Mouse (Mus musculus) G1E (cell line): ENCODE measurements around the gene Dnah7b. TPM values are rescaled to one million over a fixed set of nuclear protein-coding genes. Genes with fewer than 3 reads are reported as not detected.
"Not testable (repeated sequence)": the region's sequence is repeated elsewhere in the genome, so short reads cannot be mapped to it uniquely, and the experiment has no call there.

ENCODE experiments used
- ATAC-seq: 2 replicates; pipeline ENCODE4 v1.8.0; 2016; ENCODE audit warnings: mild to moderate bottlenecking; ENCODE audit not compliant: insufficient number of reproducible peaks, poor library complexity, low FRiP score, severe bottlenecking; ENCODE audit errors: extremely low read depth
- DNase-seq: peaks from one replicate; pipeline ENCODE4 v3.0.0; 2012; ENCODE audit warnings: low spot score
- H3K27me3 ChIP-seq: 2 replicates; pipeline ENCODE4 v1.6.1; 2012; ENCODE audit warnings: mild to moderate bottlenecking, low read length, inconsistent platforms; ENCODE audit not compliant: insufficient read depth
- H3K36me3 ChIP-seq: replicated peaks from 2 replicates; pipeline ENCODE3; 2012; ENCODE audit warnings: mild to moderate bottlenecking, inconsistent platforms
- H3K4me1 ChIP-seq: 2 replicates; pipeline ENCODE4 v1.6.1; 2012; ENCODE audit warnings: low read depth, low read length, inconsistent platforms, mixed read lengths; ENCODE audit not compliant: insufficient read depth
- H3K4me3 ChIP-seq: 2 replicates; pipeline ENCODE4 v1.5.1; 2012; ENCODE audit warnings: low read depth, mild to moderate bottlenecking, inconsistent platforms, low read length, moderate library complexity, mixed read lengths
- H3K9me3 ChIP-seq: replicated peaks from 2 replicates; pipeline ENCODE4 v1.6.1; 2012; ENCODE audit warnings: inconsistent platforms
- CTCF ChIP-seq: IDR thresholded peaks from 2 replicates; pipeline ENCODE4 v1.5.1; 2012; ENCODE audit warnings: low read depth, low read length, inconsistent platforms, mixed read lengths
- GATA1 ChIP-seq: IDR thresholded peaks from 2 replicates; pipeline ENCODE4 v1.6.1; 2012; ENCODE audit warnings: borderline replicate concordance, low read length, inconsistent platforms, mixed read lengths
- GATA2 ChIP-seq: IDR thresholded peaks from 2 replicates; pipeline ENCODE4 v1.6.1; 2012; ENCODE audit warnings: low read depth, low read length, inconsistent platforms, borderline replicate concordance
- POLR2AphosphoS5 ChIP-seq: IDR thresholded peaks from 2 replicates; pipeline ENCODE4 v1.6.1; 2012; ENCODE audit warnings: low read depth, low read length, inconsistent platforms; ENCODE audit not compliant: insufficient replicate concordance
- TAL1 ChIP-seq: conservative IDR thresholded peaks from 2 replicates; pipeline ENCODE4 v1.6.1; 2012; ENCODE audit warnings: low read depth, low read length, inconsistent platforms, mixed read lengths
- polyA plus RNA-seq: library from polyadenylated mRNA; stranded (reverse); fragments of >175 nt; gene quantifications from 2 replicates; pipeline ENCODE4 v1.2.3, GENCODE M21; 2012
- total RNA-seq, 2 experiments: library from RNA; stranded (forward) in 1 of 2; stranded (reverse) in 1 of 2; fragments of 200-1000 nt in 1 of 2; fragments of >200 nt in 1 of 2; fragmentation: Nextera tagmentation in 1 of 2; gene quantifications; 2 replicates each; pipeline ENCODE4 v1.2.3; 2014 to 2017

Gene Dnah7b
- total and polyA plus RNA-seq, 3 experiments: 0.76 TPM; not detected in 2

GRCm38 (mm10) chr1:46077891-46078290, 11.8 kb downstream of the Dnah7b start:
- Histone ChIP-seq H3K4me3 (no peak overlapping the region), H3K4me1 (no peaks in the 10 kb centered on the region), H3K36me3 (no peaks in the 10 kb centered on the region), H3K9me3 (no peaks in the 10 kb centered on the region), H3K27me3 (no peaks in the 10 kb centered on the region)
- TF ChIP-seq GATA2 (no peak), CTCF (no peak), GATA1 (no peak), TAL1 (no peak), POLR2AphosphoS5 (no peak)
- ATAC-seq: no peak
- no peak for DNase-seq

GRCm38 (mm10) chr1:46100484-46100883, 34.4 kb downstream of the Dnah7b start:
- no peak for TF ChIP-seq POLR2AphosphoS5
- TF ChIP-seq CTCF: no peak
- no peak for TF ChIP-seq GATA2
- TF ChIP-seq TAL1: no peak
- TF ChIP-seq GATA1: no peak
- ATAC-seq (no peak), DNase-seq (no peak)
- Histone ChIP-seq H3K9me3 (no peaks in the 10 kb centered on the region), H3K36me3 (no peaks in the 10 kb centered on the region), H3K27me3 (no peaks in the 10 kb centered on the region), H3K4me3 (no peak overlapping the region), H3K4me1 (no peaks in the 10 kb centered on the region)

- not testable (repeated sequence) for H3K27me3 ChIP-seq, H3K4me1 ChIP-seq, DNase-seq, ATAC-seq, H3K36me3 ChIP-seq, H3K9me3 ChIP-seq, H3K4me3 ChIP-seq
Observed at GRCm38 (mm10) chr1:46112606-46113005, 46.5 kb downstream of the Dnah7b start.

- not testable (repeated sequence) for H3K36me3 ChIP-seq, H3K9me3 ChIP-seq, DNase-seq, H3K4me1 ChIP-seq, ATAC-seq, H3K27me3 ChIP-seq, H3K4me3 ChIP-seq
Observed at GRCm38 (mm10) chr1:46117179-46117578, 51.1 kb downstream of the Dnah7b start.

- ATAC-seq (no peak), DNase-seq (no peak)
- TF ChIP-seq TAL1: no peak
- no peak for TF ChIP-seq GATA1
- no peak for TF ChIP-seq GATA2
- no peak for TF ChIP-seq POLR2AphosphoS5
- no peak for TF ChIP-seq CTCF
- Histone ChIP-seq H3K36me3 (no peaks in the 10 kb centered on the region), H3K9me3 (no peaks in the 10 kb centered on the region), H3K4me1 (no peaks in the 10 kb centered on the region), H3K27me3 (no peaks in the 10 kb centered on the region), H3K4me3 (no peak overlapping the region)
Observed at GRCm38 (mm10) chr1:46128058-46128457, 61.9 kb downstream of the Dnah7b start.

GRCm38 (mm10) chr1:46196835-46197234, 130.7 kb downstream of the Dnah7b start:
- not testable (repeated sequence) for H3K27me3 ChIP-seq, H3K36me3 ChIP-seq, DNase-seq, H3K4me1 ChIP-seq, ATAC-seq, H3K4me3 ChIP-seq, H3K9me3 ChIP-seq

GRCm38 (mm10) chr1:46201169-46201568, 135.1 kb downstream of the Dnah7b start:
- not testable (repeated sequence) for H3K36me3 ChIP-seq, DNase-seq, H3K27me3 ChIP-seq, H3K4me3 ChIP-seq, H3K4me1 ChIP-seq, ATAC-seq, H3K9me3 ChIP-seq

- not testable (repeated sequence) for H3K4me3 ChIP-seq, DNase-seq, H3K4me1 ChIP-seq, H3K9me3 ChIP-seq, H3K36me3 ChIP-seq, ATAC-seq, H3K27me3 ChIP-seq
Observed at GRCm38 (mm10) chr1:46210014-46210588, 144.0 kb downstream of the Dnah7b start.

GRCm38 (mm10) chr1:46222704-46223103, 156.6 kb downstream of the Dnah7b start:
- H3K36me3 ChIP-seq, ATAC-seq, H3K9me3 ChIP-seq, H3K27me3 ChIP-seq, H3K4me1 ChIP-seq, DNase-seq, H3K4me3 ChIP-seq: not testable (repeated sequence)

GRCm38 (mm10) chr1:46226136-46226535, 160.0 kb downstream of the Dnah7b start:
- not testable (repeated sequence) for H3K9me3 ChIP-seq, H3K36me3 ChIP-seq, H3K27me3 ChIP-seq, ATAC-seq, H3K4me1 ChIP-seq, DNase-seq, H3K4me3 ChIP-seq

GRCm38 (mm10) chr1:46268841-46269240, 202.7 kb downstream of the Dnah7b start:
- DNase-seq, H3K4me1 ChIP-seq, H3K27me3 ChIP-seq, H3K4me3 ChIP-seq, ATAC-seq, H3K9me3 ChIP-seq, H3K36me3 ChIP-seq: not testable (repeated sequence)
